Mouse (Mus musculus) ES-E14 (cell line): Measurements from ENCODE around the gene Spindoc. TPM values are rescaled to one million over a fixed set of nuclear protein-coding genes. Genes with fewer than 3 reads are reported as not detected.

ENCODE experiments used
- DNase-seq: peaks from one replicate; pipeline ENCODE4 v3.0.0-alpha.2; 2013; ENCODE audit warnings: low read depth, low spot score
- H3K27ac ChIP-seq: 2 replicates; pipeline ENCODE4 v1.5.1; 2012; ENCODE audit warnings: low read depth, mild to moderate bottlenecking, low read length, moderate library complexity, mixed read lengths; ENCODE audit not compliant: poor library complexity, insufficient read depth, severe bottlenecking
- H3K36me3 ChIP-seq: 2 replicates; pipeline ENCODE4 v1.6.1; 2012; ENCODE audit warnings: mild to moderate bottlenecking, low read length, moderate library complexity, mixed read lengths; ENCODE audit not compliant: control insufficient read depth, poor library complexity, insufficient read depth, severe bottlenecking
- H3K4me1 ChIP-seq, 2 experiments: fragments of 150-350 bp in 1 of 2; sonication (generic) in 1 of 2; 2 replicates each; pipeline ENCODE4 v1.6.1; 2012; ENCODE audit warnings: low read length in 2 of 2, mild to moderate bottlenecking in 1 of 2, mixed read lengths in 1 of 2; ENCODE audit not compliant: control insufficient read depth in 2 of 2, insufficient read depth in 2 of 2, poor library complexity in 1 of 2
- H3K4me3 ChIP-seq, 2 experiments: fragments of 150-350 bp in 1 of 2; sonication (generic) in 1 of 2; 2 replicates each; pipeline ENCODE4 v1.5.1; 2012; ENCODE audit warnings: low read length in 2 of 2, low read depth in 1 of 2, mild to moderate bottlenecking in 1 of 2, mixed read lengths in 1 of 2; ENCODE audit not compliant: insufficient read depth in 1 of 2, poor library complexity in 1 of 2, severe bottlenecking in 1 of 2
- H3K9ac ChIP-seq: 2 replicates; pipeline ENCODE4 v1.6.1; 2012; ENCODE audit warnings: low read depth, mild to moderate bottlenecking, low read length, mixed read lengths; ENCODE audit not compliant: poor library complexity, insufficient read depth, severe bottlenecking
- H3K9me3 ChIP-seq: fragments of 150-350 bp; sonication (generic); 2 replicates; pipeline ENCODE4 v1.6.1; 2012; ENCODE audit warnings: low read depth, mild to moderate bottlenecking, low read length; ENCODE audit not compliant: control insufficient read depth, insufficient read depth
- CHD2 ChIP-seq: IDR thresholded peaks from 2 replicates; pipeline ENCODE4 v1.6.1; 2014; ENCODE audit warnings: mild to moderate bottlenecking, low read depth, low read length, inconsistent platforms
- HCFC1 ChIP-seq: IDR thresholded peaks from 2 replicates; pipeline ENCODE4 v1.6.1; 2012; ENCODE audit warnings: low read length, inconsistent platforms, borderline replicate concordance; ENCODE audit not compliant: insufficient read depth
- MAFK ChIP-seq: IDR thresholded peaks from 2 replicates; pipeline ENCODE4 v1.6.1; 2014; ENCODE audit warnings: mild to moderate bottlenecking, low read depth, low read length, inconsistent platforms; ENCODE audit not compliant: insufficient read depth
- ZC3H11A ChIP-seq: IDR thresholded peaks from 2 replicates; pipeline ENCODE4 v1.6.1; 2012; ENCODE audit warnings: low read depth, mild to moderate bottlenecking, inconsistent platforms, low read length, borderline replicate concordance
- ZNF384 ChIP-seq: IDR thresholded peaks from 2 replicates; pipeline ENCODE4 v1.6.1; 2012; ENCODE audit warnings: low read depth, low read length, inconsistent platforms
- in situ Hi-C, 2 experiments: fragments of 600-800 bp; cut with MboI; formaldehyde crosslinking; loops; one replicate each; pipeline ENCODE4 v1.15.1; 2025; ENCODE audit warnings: low sequenced_read_pairs in 2 of 2, inconsistent platforms in 1 of 2; ENCODE audit not compliant: unreplicated experiment in 2 of 2
- total RNA-seq: library from RNA; depleted of rRNA; stranded (reverse); fragments of 300-350 nt; gene quantifications from 2 replicates; pipeline ENCODE4 v1.2.3, GENCODE M21; 2012

Spindoc gene
- total RNA-seq, 1 experiment, result 36.8 TPM

DNA sequence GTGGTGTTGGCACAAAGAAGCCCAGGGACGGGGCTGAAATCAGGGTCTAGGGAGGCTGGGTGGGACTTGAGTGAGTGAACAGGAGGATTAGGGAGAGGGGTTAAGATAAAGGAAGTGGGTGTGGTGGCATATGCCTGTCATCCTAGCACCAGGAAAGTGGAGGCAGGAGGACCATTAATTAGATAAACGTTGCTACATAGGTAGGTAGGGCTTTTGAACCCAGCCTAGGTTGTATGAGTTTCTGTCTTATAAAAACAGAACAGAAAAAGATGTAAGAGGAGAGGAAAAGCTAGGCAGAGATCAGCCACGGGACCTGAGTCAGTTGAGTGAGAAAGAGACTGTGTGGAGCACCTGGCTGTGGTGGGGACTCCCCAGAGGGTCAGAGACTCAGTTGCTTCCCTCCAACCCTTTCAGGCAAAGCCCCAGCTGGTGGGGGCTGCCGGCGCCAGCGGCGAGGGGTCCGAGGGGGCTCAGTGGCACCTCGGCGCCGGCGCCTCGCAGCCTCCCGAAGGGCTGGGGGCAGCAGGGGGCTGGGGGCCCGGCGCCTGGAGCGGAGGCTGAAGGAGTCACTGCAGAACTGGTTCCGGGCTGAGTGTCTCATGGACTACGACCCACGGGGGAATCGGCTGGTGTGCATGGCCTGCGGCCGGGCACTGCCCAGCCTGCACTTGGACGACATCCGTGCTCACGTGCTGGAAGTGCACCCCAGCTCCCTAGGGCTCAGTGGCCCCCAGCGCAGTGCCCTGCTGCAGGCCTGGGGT, 38.2 kb upstream of the Spindoc start:
- H3K4me1 ChIP-seq, result peaks cover 0 to 14% of the 10 kb centered on the region in 2 experiments; a peak in 2 of 4 replicates
- no peak overlapping the region for H3K9ac ChIP-seq
- H3K4me3 ChIP-seq, result no peak overlapping the region
- H3K9me3 ChIP-seq, result no peaks in the 10 kb centered on the region
- DNase-seq, result no peak
- no peak for TF ChIP-seq ZC3H11A
- no peak overlapping the region for H3K27ac ChIP-seq
- in situ Hi-C loops, result no loop called here
- H3K36me3 ChIP-seq, result peaks cover 11% of the 10 kb centered on the region

DNA sequence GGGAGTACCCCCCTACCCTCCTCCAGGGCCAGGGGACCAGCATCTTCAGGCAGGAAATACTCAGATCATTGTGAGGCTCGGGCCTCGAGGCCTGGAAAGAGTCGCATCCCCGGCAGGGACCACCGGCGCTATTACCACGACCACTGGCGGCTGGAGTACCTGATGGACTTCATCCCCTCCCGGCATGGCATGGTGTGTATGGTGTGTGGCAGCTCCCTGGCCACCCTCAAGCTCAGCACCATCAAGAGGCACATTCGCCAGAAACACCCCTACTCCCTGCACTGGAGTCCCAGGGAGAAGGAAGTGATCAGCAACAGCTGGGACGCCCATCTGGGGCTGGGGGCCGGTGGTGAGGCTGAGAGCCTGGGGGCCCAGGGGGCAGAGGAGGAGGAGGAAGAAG, 37.3 kb upstream of the Spindoc start:
- Histone ChIP-seq H3K27ac (no peak overlapping the region), H3K9ac (no peak overlapping the region), H3K4me1 (peaks cover 0 to 13% of the 10 kb centered on the region in 2 experiments; a peak in 2 of 4 replicates), H3K36me3 (peaks cover 9% of the 10 kb centered on the region), H3K9me3 (no peaks in the 10 kb centered on the region), H3K4me3 (no peak overlapping the region)
- no peak for TF ChIP-seq CHD2
- TF ChIP-seq ZC3H11A, result no peak
- TF ChIP-seq MAFK, result no peak
- TF ChIP-seq ZNF384, result no peak
- no peak for TF ChIP-seq HCFC1
- DNase-seq, result no peak
- in situ Hi-C loops, result no loop called here

DNA sequence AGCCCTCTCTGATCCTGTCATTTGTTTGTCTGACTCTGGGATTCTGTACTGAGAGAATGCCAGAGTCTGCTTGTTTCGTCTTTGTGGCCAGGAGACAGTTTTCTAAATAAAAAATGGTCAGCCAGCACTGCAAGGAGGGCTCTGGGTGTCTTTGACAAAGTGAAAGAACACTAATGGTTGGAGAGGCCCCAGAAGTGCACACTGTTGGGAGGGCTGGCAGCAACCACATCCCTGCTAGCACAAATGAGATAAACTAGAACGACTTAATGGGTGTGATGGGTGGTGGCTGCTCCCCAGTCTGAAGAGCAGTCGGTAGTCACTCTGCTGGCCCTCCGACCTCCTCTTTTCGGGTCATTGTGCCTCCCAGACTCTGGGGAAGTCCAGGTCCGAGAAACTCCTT, 36.3 kb upstream of the Spindoc start:
- DNase-seq, result no peak
- H3K9ac ChIP-seq, result no peak overlapping the region
- H3K9me3 ChIP-seq, result no peaks in the 10 kb centered on the region
- H3K4me3 ChIP-seq, result no peak overlapping the region
- H3K36me3 ChIP-seq, result peaks cover 9% of the 10 kb centered on the region
- TF ChIP-seq ZNF384, result no peak
- TF ChIP-seq CHD2, result no peak
- H3K27ac ChIP-seq, result no peak overlapping the region
- in situ Hi-C loops, result no loop called here
- peaks cover 0 to 13% of the 10 kb centered on the region in 2 experiments; a peak in 2 of 4 replicates for H3K4me1 ChIP-seq

DNA sequence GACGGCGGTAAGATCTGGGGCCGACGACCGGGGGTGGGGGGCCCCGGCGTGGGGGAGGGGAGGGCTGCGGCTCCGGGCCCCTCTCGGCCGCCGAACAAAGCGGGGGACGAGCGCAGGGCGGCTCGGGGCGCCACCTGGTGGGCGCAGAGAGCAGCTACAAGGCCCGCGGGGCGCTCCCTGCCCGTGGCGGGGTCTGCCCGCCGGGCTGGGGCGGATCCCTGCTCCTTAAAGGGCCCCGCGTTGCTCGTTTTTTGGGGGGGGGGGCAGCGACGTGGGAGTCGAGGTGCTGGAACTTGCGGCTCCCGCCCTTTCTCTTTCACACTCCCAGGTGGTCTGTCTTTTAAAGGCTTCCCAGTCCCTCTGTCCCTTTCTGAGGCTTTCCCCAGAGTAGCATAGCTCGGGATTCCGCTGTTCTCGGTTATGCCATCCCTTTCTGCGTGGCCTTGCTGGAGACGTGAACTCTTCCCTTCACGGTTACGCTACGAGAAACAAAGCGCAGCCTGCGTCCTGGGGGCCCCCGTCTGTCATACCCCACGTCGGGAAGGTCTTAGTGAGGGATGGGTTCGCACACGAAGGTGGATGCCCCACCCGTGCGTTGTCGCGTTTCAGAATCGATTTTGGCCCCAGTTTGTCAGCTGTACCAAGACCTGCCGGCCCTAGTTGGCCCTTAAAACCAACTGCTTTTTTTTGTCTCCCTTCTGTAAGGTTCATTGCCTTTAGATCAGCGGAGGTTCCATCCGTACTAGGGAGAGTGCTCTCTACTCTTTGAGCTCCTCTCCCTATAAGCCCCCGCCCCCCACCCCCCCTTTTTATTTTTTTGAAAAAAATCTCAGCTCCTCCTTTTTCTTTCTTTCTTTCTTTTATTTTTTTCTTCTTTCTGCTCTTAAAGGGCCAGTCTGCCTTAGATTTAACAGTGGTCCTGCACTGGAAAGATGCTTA, 35.4 kb upstream of the Spindoc start:
- Histone ChIP-seq H3K27ac (no peak overlapping the region; the same call in 1 of the 2 replicates), H3K4me1 (peaks cover 0 to 13% of the 10 kb centered on the region in 2 experiments; a peak in 2 of 4 replicates), H3K9me3 (no peaks in the 10 kb centered on the region), H3K36me3 (peaks cover 9% of the 10 kb centered on the region), H3K9ac (peak overlapping the region; percentile 86), H3K4me3 (peak overlapping the region; percentile 82 to 97)
- no peak for DNase-seq
- TF ChIP-seq HCFC1 (no peak), CHD2 (no peak), MAFK (no peak), ZC3H11A (peak; percentile 10; the same call in 1 of the 2 replicates), ZNF384 (no peak)
- in situ Hi-C loops, result no loop called here
